Comparison of ENCODE assay signal across 8 mouse cellular contexts in genomic region chr6:81923523-81924142, GRCm38 (mm10). TPM values are rescaled to one million over a fixed set of nuclear protein-coding genes. Genes with fewer than 3 reads are reported as not detected.
A peak's percentile ranks its signal among the peaks of the same experiment; 100 is the strongest.
DNase-seq lines count a peak whose midpoint lies in the region; ATAC-seq lines count a peak whose summit lies in the region.

Gene Gcfc2, plus strand, starts transcription at chr6:81923669.

- peak within 1 kb of the TSS; percentile 50; the same call in 1 of the 2 replicates for H3K27ac ChIP-seq in hindbrain, embryonic 13.5 days

- H3K4me3 ChIP-seq in hindbrain, embryonic 13.5 days = peak within 1 kb of the TSS; percentile 84

- peaks cover 25% of the 10 kb centered on the region for H3K36me3 ChIP-seq in hindbrain, embryonic 13.5 days

- H3K9ac ChIP-seq in hindbrain, embryonic 13.5 days = peak within 1 kb of the TSS; percentile 94

- no peaks in the 10 kb centered on the region for H3K27me3 ChIP-seq in hindbrain, embryonic 13.5 days

- H3K4me1 ChIP-seq in hindbrain, embryonic 13.5 days (replicated peaks) = peaks cover 9% of the 10 kb centered on the region

- peak; percentile 96 for ATAC-seq in hindbrain, embryonic 13.5 days (ENCODE audit: low FRiP score)

- DNase-seq in NIH3T3 (ENCODE audit: low read depth) = peak; percentile 99
- DNase-seq in cerebellum, postnatal 10 days = peak; percentile 97 to 99
- DNase-seq in frontal cortex, postnatal 14 days (ENCODE audit: low spot score in 2 of 2) = peak; percentile 85 to 88
- peak; percentile 92 to 99 for DNase-seq in layer of hippocampus, postnatal 25 days (ENCODE audit: extremely low spot score in 1 of 2, low spot score in 1 of 2)
- peak; percentile 94 for DNase-seq in lung, postnatal 25 days (ENCODE audit: low spot score)
- peak; percentile 96 for DNase-seq in retina, embryonic 14.5 days (ENCODE audit: low spot score)
- DNase-seq in thymus, postnatal 4 days = peak; percentile 96

- under 1% methylated on average over 56 of the region's 56 CpGs for WGBS in hindbrain, embryonic 13.5 days

- H3K9me3 ChIP-seq in hindbrain, embryonic 13.5 days = no peaks in the 10 kb centered on the region

- H3K4me2 ChIP-seq in hindbrain, embryonic 13.5 days = peak within 1 kb of the TSS; percentile 77

RNA-seq across cellular contexts. Expression of gene Gcfc2, which starts in this region (rescaled TPM):
- polyA plus RNA-seq in hindbrain, embryonic 13.5 days (2015; fragmentation: Nextera tagmentation; extraction: Ambion mirVana) = 6.2 and 7.7 TPM in 2 replicates
- 10 to 100 TPM; 12.0 to 15.8 TPM for total RNA-seq in layer of hippocampus, postnatal 25 days (2021)

Comparison
In these comparisons a context has a peak if more than half of its experiments do, and no peak if none do; other contexts are left out.
1. Peak in every context shown above with its lines: DNase-seq, ATAC-seq, H3K4me3 ChIP-seq and H3K27ac ChIP-seq.